Mouse (Mus musculus) erythroblast, embryonic 14.5 days (primary cell): ENCODE results near the gene Efna3.

ENCODE experiments used
- GATA1 ChIP-seq: IDR thresholded peaks from 2 replicates; pipeline ENCODE4 v1.6.1; 2012; ENCODE audit warnings: low read length, inconsistent platforms, mixed read lengths
- TAL1 ChIP-seq: IDR thresholded peaks from 3 replicates; pipeline ENCODE4 v1.6.1; 2012; ENCODE audit warnings: low read length, inconsistent platforms, mixed read lengths

DNA sequence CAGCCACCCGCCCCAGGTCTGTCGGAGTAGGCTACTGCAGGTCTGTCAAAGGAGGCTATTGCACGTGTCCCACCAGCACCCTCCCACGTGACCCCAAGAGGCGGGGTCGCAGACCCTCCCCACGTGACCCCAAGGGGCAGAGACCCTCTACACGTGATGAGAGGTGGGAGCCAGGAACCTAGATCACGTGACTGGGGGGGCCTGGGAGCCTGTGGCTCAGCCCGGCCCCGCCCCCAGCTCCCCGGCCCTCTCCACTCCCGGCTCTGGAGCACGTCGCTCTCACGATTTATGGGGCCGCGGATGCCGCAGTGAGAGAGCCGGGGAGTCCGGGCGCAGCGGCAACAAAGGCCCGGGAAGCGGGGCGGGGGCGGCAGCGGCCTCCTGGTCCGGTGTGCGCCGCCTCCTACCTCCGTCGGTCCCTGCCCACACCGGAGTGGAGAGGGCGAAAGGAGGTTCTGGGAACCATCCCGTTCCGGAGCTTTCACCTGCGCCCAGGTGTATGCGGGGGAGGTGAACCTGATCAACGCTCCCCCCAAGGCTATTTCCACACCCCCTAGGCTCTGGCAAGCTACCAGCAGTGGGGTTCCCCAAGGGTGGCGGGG is 2.1 kb downstream of the Efna3 start:
- no peak for TF ChIP-seq GATA1
- no peak for TF ChIP-seq TAL1
